Mouse (Mus musculus): ENCODE results near the gene Fam81a.

- no peak for TF ChIP-seq CTCF (IDR thresholded peaks at IDR 0.05; ENCODE audit: borderline replicate concordance, extremely low read depth, insufficient read depth, insufficient read length)
- TF ChIP-seq POLR2A (IDR thresholded peaks at IDR 0.05; ENCODE audit: borderline replicate concordance, extremely low read depth, insufficient read depth, insufficient read length, poor library complexity, severe bottlenecking): no peak
These were observed 3.0 kb downstream of the Fam81a start for GRCm38 (mm10) chr9:70139331-70139885.
